Mouse (Mus musculus) embryonic fibroblast, embryonic 13.5 days (primary cell): ENCODE measurements around the gene Ppp6r3. TPM values are rescaled to one million over a fixed set of nuclear protein-coding genes. Genes with fewer than 3 reads are reported as not detected.
"Not testable (repeated sequence)": the region's sequence is repeated elsewhere in the genome, so short reads cannot be mapped to it uniquely, and the experiment has no call there.

ENCODE experiments used
- H3K27ac ChIP-seq: 2 replicates; pipeline ENCODE4 v1.5.1; 2012; ENCODE audit warnings: low read length, control low read depth, inconsistent platforms; ENCODE audit not compliant: insufficient read depth
- H3K4me1 ChIP-seq: 2 replicates; pipeline ENCODE4 v1.6.1; 2011; ENCODE audit warnings: low read length; ENCODE audit not compliant: control insufficient read depth, insufficient read depth
- H3K4me3 ChIP-seq: 2 replicates; pipeline ENCODE4 v1.5.1; 2011; ENCODE audit warnings: mild to moderate bottlenecking, control low read depth, low read length; ENCODE audit not compliant: insufficient read depth
- CTCF ChIP-seq: IDR thresholded peaks from 2 replicates; pipeline ENCODE4 v1.5.1; 2011; ENCODE audit warnings: mild to moderate bottlenecking, control low read depth, low read length, moderate library complexity, borderline replicate concordance; ENCODE audit not compliant: insufficient read depth
- POLR2A ChIP-seq: IDR thresholded peaks from 2 replicates; pipeline ENCODE4 v1.6.1; 2011; ENCODE audit warnings: low read depth, mild to moderate bottlenecking, control low read depth, low read length, moderate library complexity
- polyA plus RNA-seq: library from polyadenylated mRNA; stranded (reverse); fragments of >200 nt; gene quantifications from 2 replicates; pipeline ENCODE4 v1.2.4, GENCODE M21; 2011; ENCODE audit warnings: low read depth; ENCODE audit not compliant: missing spikeins, insufficient read length

The Ppp6r3 gene
- polyA plus RNA-seq, 1 experiment: 69.4 TPM

- H3K27ac ChIP-seq: no peak overlapping the region
- H3K4me3 ChIP-seq: no peak overlapping the region
- TF ChIP-seq CTCF (no peak), POLR2A (no peak)
- no peaks in the 10 kb centered on the region for H3K4me1 ChIP-seq
Measured at GRCm38 (mm10) chr19:3549263-3549662, 26.3 kb downstream of the Ppp6r3 start.

DNA sequence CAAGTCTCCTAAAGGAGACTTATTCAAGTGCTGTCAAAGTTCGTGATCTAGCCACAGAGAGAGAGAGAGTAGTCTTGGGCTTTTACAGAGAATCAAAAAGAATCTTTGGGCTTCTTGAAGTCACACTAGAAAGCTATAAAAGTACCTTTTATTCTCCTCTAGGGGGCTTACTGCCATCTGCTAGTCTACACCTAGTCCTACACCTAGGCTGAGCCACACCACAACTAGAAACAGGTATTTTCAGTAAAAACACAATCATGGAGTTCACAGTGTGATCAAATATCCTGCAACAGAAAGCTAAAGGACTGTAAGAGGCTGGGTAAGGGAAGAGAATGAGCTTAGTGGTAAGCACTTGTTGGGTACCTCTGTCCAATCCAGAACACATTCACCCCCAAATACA, 27.2 kb downstream of the Ppp6r3 start:
- no peak for TF ChIP-seq POLR2A
- no peak overlapping the region for H3K4me3 ChIP-seq
- no peak overlapping the region for H3K27ac ChIP-seq
- H3K4me1 ChIP-seq: no peaks in the 10 kb centered on the region

GRCm38 (mm10) chr19:3544995-3545394, 30.6 kb downstream of the Ppp6r3 start:
- TF ChIP-seq CTCF (no peak), POLR2A (no peak)

GRCm38 (mm10) chr19:3542591-3542990, 33.0 kb downstream of the Ppp6r3 start:
- TF ChIP-seq CTCF (no peak), POLR2A (no peak)
- no peaks in the 10 kb centered on the region for H3K4me1 ChIP-seq
- no peak overlapping the region for H3K4me3 ChIP-seq
- no peak overlapping the region for H3K27ac ChIP-seq

More at GRCm38 (mm10) chr19:3544995-3545394, 30.6 kb downstream of the Ppp6r3 start:
- Histone ChIP-seq H3K4me1 (no peaks in the 10 kb centered on the region), H3K27ac (no peak overlapping the region), H3K4me3 (no peak overlapping the region)

DNA sequence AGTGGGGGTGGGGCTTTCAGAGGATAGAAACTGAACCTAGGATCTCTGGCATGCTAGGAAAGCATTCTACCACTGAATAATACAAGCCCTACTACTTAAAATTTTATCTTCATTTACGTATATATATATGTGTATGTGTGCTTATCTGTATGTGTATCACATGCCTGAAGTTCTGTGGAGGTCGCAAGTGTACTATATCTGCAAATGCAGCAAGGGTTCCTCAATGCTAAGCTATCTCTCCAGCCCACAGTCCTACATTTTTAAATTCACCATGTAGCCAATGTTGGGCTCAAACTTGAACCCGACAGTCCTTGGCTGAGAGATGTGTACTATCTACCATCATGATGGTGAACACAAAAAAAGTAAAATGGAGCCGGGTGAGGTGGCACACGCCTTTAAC, 34.6 kb downstream of the Ppp6r3 start:
- Histone ChIP-seq H3K27ac (no peak overlapping the region), H3K4me1 (no peaks in the 10 kb centered on the region), H3K4me3 (no peak overlapping the region)
- TF ChIP-seq POLR2A: no peak
- TF ChIP-seq CTCF: no peak

- no peak for TF ChIP-seq CTCF
- TF ChIP-seq POLR2A: no peak
- Histone ChIP-seq H3K4me1 (no peaks in the 10 kb centered on the region), H3K27ac (no peak overlapping the region), H3K4me3 (no peak overlapping the region)
Measured at GRCm38 (mm10) chr19:3540254-3540653, 35.3 kb downstream of the Ppp6r3 start.

DNA sequence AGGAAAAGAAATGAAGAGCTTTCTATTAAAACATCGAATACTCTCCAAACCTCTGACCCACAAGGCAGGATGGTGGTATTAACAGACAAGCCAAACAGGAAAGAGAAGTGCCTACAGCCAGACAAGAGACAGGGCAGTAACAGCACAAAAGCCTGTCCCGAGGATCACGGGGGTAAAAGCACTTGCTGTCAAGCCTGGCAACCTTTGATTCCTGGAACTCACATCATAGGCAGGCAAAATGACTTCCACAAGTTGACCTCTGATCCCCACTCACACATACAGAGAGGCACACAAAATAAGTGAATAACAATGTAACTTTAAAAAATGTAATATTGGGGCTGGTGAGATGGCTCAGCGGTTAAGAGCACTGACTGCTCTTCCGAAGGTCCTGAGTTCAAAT, 36.1 kb downstream of the Ppp6r3 start:
- TF ChIP-seq POLR2A: no peak
- TF ChIP-seq CTCF: no peak
- H3K4me3 ChIP-seq: no peak overlapping the region
- H3K27ac ChIP-seq: no peak overlapping the region
- no peaks in the 10 kb centered on the region for H3K4me1 ChIP-seq

DNA sequence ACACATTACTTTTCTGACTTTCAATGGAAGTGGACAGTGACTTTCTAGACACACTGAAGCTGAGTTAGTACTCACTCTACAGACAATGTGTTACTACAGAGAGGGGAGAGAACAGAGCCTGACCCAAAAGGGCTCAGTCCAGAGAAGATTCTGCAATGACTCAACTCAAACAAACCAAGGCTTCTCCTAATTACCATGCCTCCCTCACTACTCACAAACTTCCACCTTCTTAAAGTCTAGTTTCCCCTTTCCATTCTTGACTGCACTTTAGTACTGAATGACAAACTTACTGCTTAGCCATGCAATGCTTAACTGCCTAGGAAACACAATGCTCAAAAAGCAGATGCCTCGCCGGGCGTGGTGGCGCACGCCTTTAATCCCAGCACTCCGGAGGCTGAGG, 37.9 kb downstream of the Ppp6r3 start:
- TF ChIP-seq CTCF (no peak), POLR2A (no peak)
- H3K4me1 ChIP-seq: no peaks in the 10 kb centered on the region
- no peak overlapping the region for H3K4me3 ChIP-seq
- H3K27ac ChIP-seq: no peak overlapping the region; the same call in 1 of the 2 replicates

DNA sequence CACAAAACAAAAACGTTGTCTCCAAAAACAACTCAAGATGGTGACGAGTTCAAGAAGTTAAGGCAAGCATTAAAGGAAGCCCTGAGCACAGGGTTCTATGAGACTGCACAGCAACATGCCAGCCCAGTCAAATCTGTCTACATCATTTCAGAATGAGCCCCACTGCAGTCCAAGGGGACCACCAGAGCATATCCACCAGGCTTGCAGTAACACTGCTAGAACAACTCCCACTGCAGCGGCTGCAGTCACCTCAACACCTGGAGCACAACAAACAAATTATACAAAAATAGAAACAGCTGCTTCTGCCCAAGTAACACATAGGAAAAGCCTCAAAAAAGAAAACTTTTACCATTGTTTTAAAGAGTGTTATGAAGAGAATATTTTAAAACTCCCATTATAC, 40.6 kb downstream of the Ppp6r3 start:
- TF ChIP-seq POLR2A (no peak), CTCF (no peak)
- Histone ChIP-seq H3K4me3 (no peak overlapping the region), H3K4me1 (no peaks in the 10 kb centered on the region), H3K27ac (no peak overlapping the region)

GRCm38 (mm10) chr19:3533266-3533966, 42.1 kb downstream of the Ppp6r3 start:
- H3K4me3 ChIP-seq, H3K27ac ChIP-seq, H3K4me1 ChIP-seq: not testable (repeated sequence)

- Histone ChIP-seq H3K4me1 (no peaks in the 10 kb centered on the region), H3K27ac (no peak overlapping the region), H3K4me3 (no peak overlapping the region)
- TF ChIP-seq CTCF (no peak), POLR2A (no peak)
Measured at GRCm38 (mm10) chr19:3532717-3533260, 42.8 kb downstream of the Ppp6r3 start.
